Mouse (Mus musculus) MEL (cell line): ENCODE results near the gene Smarcad1. TPM values are rescaled to one million over a fixed set of nuclear protein-coding genes. Genes with fewer than 3 reads are reported as not detected.
"Not testable (repeated sequence)": the region's sequence is repeated elsewhere in the genome, so short reads cannot be mapped to it uniquely, and the experiment has no call there.

Source experiments
- DNase-seq: peaks from one replicate; pipeline ENCODE4 v3.0.0; 2011; ENCODE audit warnings: low read depth, low spot score
- H3K27ac ChIP-seq: 2 replicates; pipeline ENCODE4 v1.5.1; 2012; ENCODE audit warnings: low read depth, mild to moderate bottlenecking, control low read depth, low read length, moderate library complexity; ENCODE audit not compliant: control insufficient read depth
- H3K27me3 ChIP-seq, 2 experiments: fragments of 150-350 bp in 1 of 2; sonication (generic) in 1 of 2; 2 replicates each; pipeline ENCODE4 v1.6.1; 2012; ENCODE audit warnings: low read length in 2 of 2, mild to moderate bottlenecking in 2 of 2, improper control_type of control experiment in 1 of 2, moderate library complexity in 1 of 2; ENCODE audit not compliant: insufficient read depth in 2 of 2, control insufficient read depth in 1 of 2
- H3K36me3 ChIP-seq, 2 experiments: 2 replicates each; pipeline ENCODE4 v1.6.1; 2012 to 2014; ENCODE audit warnings: low read length in 2 of 2, improper control_type of control experiment in 1 of 2, inconsistent platforms in 1 of 2, mild to moderate bottlenecking in 1 of 2; ENCODE audit not compliant: insufficient read depth in 2 of 2, control insufficient read depth in 1 of 2
- H3K4me1 ChIP-seq, 2 experiments: fragments of 150-350 bp in 1 of 2; sonication (generic) in 1 of 2; 2 replicates each; pipeline ENCODE4 v1.6.1; 2012; ENCODE audit warnings: low read length in 2 of 2, improper control_type of control experiment in 1 of 2, mild to moderate bottlenecking in 1 of 2; ENCODE audit not compliant: insufficient read depth in 2 of 2, control insufficient read depth in 1 of 2
- H3K4me3 ChIP-seq, 2 experiments: fragments of 150-350 bp in 1 of 2; sonication (generic) in 1 of 2; 2 replicates each; pipeline ENCODE4 v1.5.1; 2012; ENCODE audit warnings: low read depth in 2 of 2, low read length in 2 of 2, mild to moderate bottlenecking in 2 of 2, moderate library complexity in 2 of 2, control low read depth in 1 of 2, improper control_type of control experiment in 1 of 2; ENCODE audit not compliant: control insufficient read depth in 1 of 2, insufficient read depth in 1 of 2
- H3K79me2 ChIP-seq: 2 replicates; pipeline ENCODE4 v1.6.1; 2012; ENCODE audit warnings: mild to moderate bottlenecking, low read length, moderate library complexity; ENCODE audit not compliant: control insufficient read depth, poor library complexity, insufficient read depth
- H3K9ac ChIP-seq: 2 replicates; pipeline ENCODE4 v1.6.1; 2012; ENCODE audit warnings: low read depth, mild to moderate bottlenecking, control low read depth, low read length, moderate library complexity; ENCODE audit not compliant: control insufficient read depth, poor library complexity, severe bottlenecking
- H3K9me3 ChIP-seq: fragments of 150-350 bp; sonication (generic); replicated peaks from 2 replicates; pipeline ENCODE4 v1.6.1; 2012; ENCODE audit warnings: mild to moderate bottlenecking, low read length, improper control_type of control experiment, moderate library complexity; ENCODE audit not compliant: insufficient read depth
- CTCF ChIP-seq, 3 experiments: IDR thresholded peaks in 2 of 3; conservative IDR thresholded peaks in 1 of 3; 2 replicates each; pipeline ENCODE4 v1.5.1; 2011 to 2012; ENCODE audit warnings: low read length in 3 of 3, low read depth in 2 of 3, mild to moderate bottlenecking in 2 of 3, improper control_type of control experiment in 1 of 3, inconsistent platforms in 1 of 3, mixed read lengths in 1 of 3, moderate library complexity in 1 of 3; ENCODE audit not compliant: control insufficient read depth in 1 of 3, insufficient read depth in 1 of 3, poor library complexity in 1 of 3, severe bottlenecking in 1 of 3
- E2F4 ChIP-seq: IDR thresholded peaks from 2 replicates; pipeline ENCODE4 v1.6.1; 2011; ENCODE audit warnings: low read depth, low read length, improper control_type of control experiment, borderline replicate concordance
- GATA1 ChIP-seq: IDR thresholded peaks from 2 replicates; pipeline ENCODE4 v1.6.1; 2011; ENCODE audit warnings: low read depth, low read length, improper control_type of control experiment
- KAT2A ChIP-seq: conservative IDR thresholded peaks from 2 replicates; pipeline ENCODE4 v1.6.1; 2012; ENCODE audit warnings: low read depth, low read length, improper control_type of control experiment, inconsistent platforms
- MEF2A ChIP-seq: IDR thresholded peaks from 2 replicates; pipeline ENCODE4 v1.6.1; 2014; ENCODE audit warnings: low read depth, mild to moderate bottlenecking, inconsistent platforms, low read length, improper control_type of control experiment; ENCODE audit not compliant: poor library complexity, insufficient replicate concordance, severe bottlenecking; ENCODE audit errors: extremely low read depth
- MYB ChIP-seq: IDR thresholded peaks from 2 replicates; pipeline ENCODE4 v1.6.1; 2011; ENCODE audit warnings: mild to moderate bottlenecking, low read depth, low read length, improper control_type of control experiment
- MYC ChIP-seq: IDR thresholded peaks from 2 replicates; pipeline ENCODE4 v1.6.1; 2011; ENCODE audit warnings: low read depth, mild to moderate bottlenecking, low read length, improper control_type of control experiment, moderate library complexity
- NELFE ChIP-seq: IDR thresholded peaks from 2 replicates; pipeline ENCODE4 v1.6.1; 2011; ENCODE audit warnings: low read depth, low read length, improper control_type of control experiment
- NRF1 ChIP-seq: IDR thresholded peaks from 2 replicates; pipeline ENCODE4 v1.6.1; 2014; ENCODE audit warnings: low read depth, mild to moderate bottlenecking, inconsistent platforms, low read length, improper control_type of control experiment, moderate library complexity; ENCODE audit not compliant: poor library complexity, insufficient read depth, severe bottlenecking
- RAD21 ChIP-seq: IDR thresholded peaks from 2 replicates; pipeline ENCODE4 v1.6.1; 2011; ENCODE audit warnings: mild to moderate bottlenecking, low read depth, low read length, improper control_type of control experiment
- RCOR1 ChIP-seq: IDR thresholded peaks from 2 replicates; pipeline ENCODE4 v1.6.1; 2012; ENCODE audit warnings: low read depth, mild to moderate bottlenecking, inconsistent platforms, low read length, improper control_type of control experiment
- SIN3A ChIP-seq: IDR thresholded peaks from 2 replicates; pipeline ENCODE4 v1.6.1; 2012; ENCODE audit warnings: low read length, improper control_type of control experiment, inconsistent platforms
- SMC3 ChIP-seq: IDR thresholded peaks from 2 replicates; pipeline ENCODE4 v1.6.1; 2011; ENCODE audit warnings: low read depth, low read length, improper control_type of control experiment
- TAL1 ChIP-seq: IDR thresholded peaks from 2 replicates; pipeline ENCODE4 v1.6.1; 2012; ENCODE audit warnings: mild to moderate bottlenecking, inconsistent platforms, low read length, moderate library complexity, mixed read lengths
- TBP ChIP-seq: IDR thresholded peaks from 2 replicates; pipeline ENCODE4 v1.8.0; 2011; ENCODE audit warnings: low read depth, low read length, improper control_type of control experiment
- TCF12 ChIP-seq: IDR thresholded peaks from 2 replicates; pipeline ENCODE4 v1.6.1; 2014; ENCODE audit warnings: low read depth, mild to moderate bottlenecking, inconsistent platforms, low read length, improper control_type of control experiment, moderate library complexity
- USF2 ChIP-seq, 2 experiments: IDR thresholded peaks; 2 replicates each; pipeline ENCODE4 v1.6.1; 2011 to 2012; ENCODE audit warnings: improper control_type of control experiment in 2 of 2, low read length in 2 of 2, borderline replicate concordance in 1 of 2, inconsistent platforms in 1 of 2, low read depth in 1 of 2, mild to moderate bottlenecking in 1 of 2; ENCODE audit not compliant: insufficient read depth in 1 of 2
- ZC3H11A ChIP-seq: IDR thresholded peaks from 2 replicates; pipeline ENCODE4 v1.6.1; 2012; ENCODE audit warnings: low read depth, mild to moderate bottlenecking, inconsistent platforms, low read length, improper control_type of control experiment
- ZKSCAN1 ChIP-seq: IDR thresholded peaks from 2 replicates; pipeline ENCODE4 v1.6.1; 2012; ENCODE audit warnings: low read depth, mild to moderate bottlenecking, inconsistent platforms, low read length, improper control_type of control experiment, moderate library complexity
- ZNF384 ChIP-seq: IDR thresholded peaks from 2 replicates; pipeline ENCODE4 v1.6.1; 2012; ENCODE audit warnings: low read depth, mild to moderate bottlenecking, inconsistent platforms, low read length, improper control_type of control experiment
- polyA plus RNA-seq, 2 experiments: library from polyadenylated mRNA; stranded (reverse) in 1 of 2; unstranded in 1 of 2; fragments of >175 nt in 1 of 2; fragments of >200 nt in 1 of 2; gene quantifications; 2 replicates each; pipeline versions ENCODE4 v1.2.1 to v1.2.4; 2012; ENCODE audit warnings: low replicate concordance in 2 of 2, low read depth in 1 of 2; ENCODE audit not compliant: insufficient read length in 2 of 2, insufficient read depth in 1 of 2, missing spikeins in 1 of 2
- total RNA-seq: library from RNA; depleted of rRNA; stranded (reverse); fragments of 300-350 nt; gene quantifications from 2 replicates; pipeline ENCODE4 v1.2.3, GENCODE M21; 2012

Gene Smarcad1
- total and polyA plus RNA-seq, 3 experiments = 40.7 to 45.0 (median 42.7) TPM

- no peak; the same call in 1 of the 2 replicates for TF ChIP-seq KAT2A
- no peak for TF ChIP-seq SMC3
- no peak for TF ChIP-seq MYB
- no peak for TF ChIP-seq TCF12
Observed at GRCm38 (mm10) chr6:65042491-65043171, at the start of gene Smarcad1 (continued).

- H3K27me3 ChIP-seq = no peaks in the 10 kb centered on the region
- H3K4me3 ChIP-seq = no peak overlapping the region
- H3K36me3 ChIP-seq = peaks cover 0 to 9% of the 10 kb centered on the region in 2 experiments; a peak in 2 of 4 replicates
- DNase-seq = no peak
- no peaks in the 10 kb centered on the region for H3K79me2 ChIP-seq
- peaks cover 2 to 6% of the 10 kb centered on the region in 2 experiments; a peak in 2 of 4 replicates for H3K4me1 ChIP-seq
- peak; percentile 53; the same call in 1 of the 2 replicates for TF ChIP-seq ZNF384
- no peak for TF ChIP-seq TBP
- TF ChIP-seq USF2 (IDR thresholded peaks at IDR 0.05; ENCODE audit: borderline replicate concordance in 1 of 2, insufficient read depth in 1 of 2, low read depth in 1 of 2, low read length in 2 of 2) = no peak
- H3K9me3 ChIP-seq = no peaks in the 10 kb centered on the region
- no peak overlapping the region for H3K9ac ChIP-seq
- H3K27ac ChIP-seq = no peak overlapping the region
Observed at GRCm38 (mm10) chr6:64996824-64997421, 45.5 kb upstream of the Smarcad1 start.

GRCm38 (mm10) chr6:64997805-64998204, 44.6 kb upstream of the Smarcad1 start:
- peaks cover 2 to 6% of the 10 kb centered on the region in 2 experiments; a peak in 2 of 4 replicates for H3K4me1 ChIP-seq
- H3K36me3 ChIP-seq = peaks cover 0 to 9% of the 10 kb centered on the region in 2 experiments; a peak in 2 of 4 replicates
- DNase-seq = peak; percentile 59
- no peak overlapping the region for H3K9ac ChIP-seq
- no peak overlapping the region for H3K27ac ChIP-seq
- H3K9me3 ChIP-seq = no peaks in the 10 kb centered on the region
- no peak overlapping the region for H3K4me3 ChIP-seq
- no peaks in the 10 kb centered on the region for H3K27me3 ChIP-seq
- no peak for TF ChIP-seq NELFE
- TF ChIP-seq ZC3H11A = no peak
- TF ChIP-seq RCOR1 = no peak
- no peak for TF ChIP-seq E2F4
- TF ChIP-seq CTCF (IDR thresholded peaks at IDR 0.05 in 2 of 3, conservative IDR thresholded peaks at IDR 0.05 in 1 of 3; ENCODE audit: control insufficient read depth in 1 of 3, insufficient read depth in 1 of 3, low read depth in 2 of 3, low read length in 3 of 3, poor library complexity in 1 of 3, severe bottlenecking in 1 of 3) = peak in 2 of 3 experiments; percentile 46 to 59; a peak in 4 of 6 replicates
- TF ChIP-seq SIN3A = no peak
- TF ChIP-seq ZKSCAN1 = no peak
- TF ChIP-seq TAL1 = no peak
- TF ChIP-seq RAD21 = peak; percentile 28
- TF ChIP-seq KAT2A = no peak
- TF ChIP-seq NRF1 = no peak
- TF ChIP-seq SMC3 = peak; percentile 45
- no peak for TF ChIP-seq MYC
- TF ChIP-seq GATA1 = 0 out of 2 replicates have a peak, but pooled peaks have one; percentile 11
- no peak for TF ChIP-seq MEF2A
- H3K79me2 ChIP-seq = no peaks in the 10 kb centered on the region

GRCm38 (mm10) chr6:65000757-65001156, 41.6 kb upstream of the Smarcad1 start:
- H3K4me3 ChIP-seq, H3K27ac ChIP-seq, H3K27me3 ChIP-seq, H3K9ac ChIP-seq, H3K36me3 ChIP-seq, H3K4me1 ChIP-seq, DNase-seq, H3K79me2 ChIP-seq, H3K9me3 ChIP-seq: not testable (repeated sequence)
